Mouse (Mus musculus): ENCODE results near the gene Gna13. TPM values are rescaled to one million over a fixed set of nuclear protein-coding genes. Genes with fewer than 3 reads are reported as not detected.
A peak's percentile ranks its signal among the peaks of the same experiment; 100 is the strongest.

Gene Gna13
- polyA plus RNA-seq, 1 experiment from 2014 or later: 17.8 TPM

DNA sequence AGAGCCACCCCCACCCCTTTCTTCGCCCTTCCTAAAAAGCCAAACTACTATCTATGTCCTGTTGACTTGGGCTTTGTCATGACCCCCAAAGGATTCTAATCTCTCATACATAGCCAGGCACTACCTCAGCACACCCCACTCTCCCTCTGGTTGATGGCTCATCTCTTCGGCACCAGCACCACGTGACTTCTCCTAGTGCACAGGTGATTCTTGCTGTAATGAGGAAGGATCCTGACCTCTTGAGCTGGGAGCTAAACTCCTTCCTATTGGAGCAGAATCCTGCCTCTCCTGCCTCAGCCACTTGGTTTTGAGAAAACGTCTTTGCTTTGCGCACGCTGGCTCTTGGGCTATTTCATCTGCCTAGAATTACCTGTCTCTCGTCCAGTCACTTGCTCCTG lies 12.3 kb upstream of the Gna13 start:
- no peak overlapping the region for H3K4me2 ChIP-seq
- H3K9me3 ChIP-seq: no peaks in the 10 kb centered on the region
- ATAC-seq (ENCODE audit: extremely low read depth, insufficient number of reproducible peaks, low FRiP score, low TSS enrichment): no peak
- no peaks in the 10 kb centered on the region for H3K27me3 ChIP-seq (replicated peaks)
- no peak overlapping the region for H3K9ac ChIP-seq
- WGBS: 78% methylated on average over 7 of the region's 7 CpGs
- H3K4me1 ChIP-seq: peaks cover 48% of the 10 kb centered on the region
- H3K27ac ChIP-seq (replicated peaks): no peak overlapping the region
- H3K36me3 ChIP-seq: no peaks in the 10 kb centered on the region
- H3K4me3 ChIP-seq: no peak overlapping the region

DNA sequence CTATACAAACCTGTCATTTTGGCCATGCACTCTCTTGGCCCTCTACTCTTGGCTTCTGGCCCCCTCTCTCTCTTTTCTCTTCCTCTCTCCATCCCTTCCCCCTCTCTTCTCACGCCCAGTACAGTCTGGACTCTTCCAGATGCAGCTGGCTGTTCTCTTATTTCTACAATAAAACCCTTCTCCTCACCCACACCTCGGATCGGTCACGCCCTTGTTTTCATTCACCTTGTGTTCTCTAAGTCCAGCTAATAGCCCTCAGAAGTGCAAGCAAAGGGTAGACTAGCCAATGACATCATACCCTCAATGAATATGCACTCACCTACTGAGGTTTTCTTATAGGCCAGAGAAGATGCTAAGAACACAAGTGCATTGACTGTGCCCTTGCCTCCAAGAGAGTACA lies 11.1 kb upstream of the Gna13 start:
- no peaks in the 10 kb centered on the region for H3K27me3 ChIP-seq (replicated peaks)
- no peak overlapping the region for H3K27ac ChIP-seq (replicated peaks)
- no peak overlapping the region for H3K4me2 ChIP-seq
- H3K36me3 ChIP-seq: no peaks in the 10 kb centered on the region
- H3K4me3 ChIP-seq: no peak overlapping the region
- no peaks in the 10 kb centered on the region for H3K9me3 ChIP-seq
- 77% methylated on average over 4 of the region's 4 CpGs for WGBS
- H3K9ac ChIP-seq: no peak overlapping the region
- no peak for ATAC-seq (ENCODE audit: extremely low read depth, insufficient number of reproducible peaks, low FRiP score, low TSS enrichment)
- H3K4me1 ChIP-seq: peaks cover 42% of the 10 kb centered on the region

DNA sequence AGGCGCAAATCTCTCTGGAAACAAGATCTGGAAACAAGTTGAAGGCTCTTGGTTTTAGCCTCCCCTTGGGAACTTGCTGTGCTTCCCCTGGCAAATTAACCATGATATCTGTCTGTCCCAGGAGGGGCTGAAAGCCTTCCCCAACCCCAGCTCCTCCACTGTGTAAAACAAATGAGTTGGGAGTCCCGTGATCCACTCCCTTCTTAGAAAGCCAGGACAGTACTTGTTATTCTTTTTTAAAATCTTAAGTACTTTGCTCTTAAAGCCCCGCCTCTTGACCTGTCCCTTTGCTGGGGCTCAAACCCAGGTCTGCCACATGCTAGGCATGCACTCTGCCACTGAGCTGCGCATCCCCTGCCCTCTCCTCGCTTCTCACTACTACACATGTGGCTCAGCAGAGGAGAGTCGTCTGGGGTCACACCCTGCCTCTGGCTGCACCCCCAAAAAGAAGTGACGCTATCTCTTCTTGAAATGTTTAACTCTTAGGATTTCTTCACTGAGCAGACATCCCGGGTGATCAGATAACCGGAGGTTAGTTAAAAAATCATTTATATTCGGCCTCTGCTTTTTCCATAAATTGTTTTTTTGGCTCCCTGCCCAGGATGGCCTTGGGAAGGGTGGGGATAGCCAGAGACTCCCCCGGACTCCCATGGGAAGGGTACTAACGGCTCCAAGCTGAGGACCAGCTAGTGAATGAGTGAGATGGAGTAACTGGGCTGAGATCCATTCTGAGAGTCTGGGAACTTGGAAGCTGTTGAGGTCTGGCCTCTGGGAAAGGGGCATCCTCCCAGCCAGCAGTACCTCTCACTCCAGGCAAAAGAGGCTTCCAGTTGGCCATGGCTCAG lies 9.0 kb upstream of the Gna13 start:
- H3K27ac ChIP-seq (replicated peaks): no peak overlapping the region
- no peaks in the 10 kb centered on the region for H3K9me3 ChIP-seq
- H3K4me3 ChIP-seq: no peak overlapping the region
- no peaks in the 10 kb centered on the region for H3K36me3 ChIP-seq
- WGBS: 52% methylated on average over 12 of the region's 12 CpGs
- no peaks in the 10 kb centered on the region for H3K27me3 ChIP-seq (replicated peaks)
- ATAC-seq (ENCODE audit: extremely low read depth, insufficient number of reproducible peaks, low FRiP score, low TSS enrichment): no peak
- no peak overlapping the region for H3K9ac ChIP-seq
- peaks cover 30% of the 10 kb centered on the region for H3K4me1 ChIP-seq
- no peak overlapping the region for H3K4me2 ChIP-seq

DNA sequence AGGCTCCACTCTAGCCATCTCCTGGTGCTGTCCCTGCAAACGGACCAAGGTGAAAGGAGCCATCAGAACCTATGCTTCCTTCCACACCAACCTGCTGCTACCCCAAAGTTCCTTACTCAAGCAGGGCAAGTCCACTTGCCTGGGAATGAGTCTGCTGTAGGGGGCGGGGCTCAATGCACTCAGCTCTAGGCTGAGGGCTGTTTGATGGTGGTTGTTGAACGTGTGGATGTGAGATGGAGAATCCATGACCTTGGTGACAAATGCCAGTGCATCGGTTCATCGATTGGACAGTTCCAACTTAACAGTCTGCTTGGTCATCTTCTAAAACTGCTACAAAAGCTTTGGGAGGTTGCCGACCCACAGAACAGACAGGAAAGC lies 8.4 kb upstream of the Gna13 start:
- no peak overlapping the region for H3K27ac ChIP-seq (replicated peaks)
- H3K4me3 ChIP-seq: no peak overlapping the region
- peaks cover 34% of the 10 kb centered on the region for H3K4me1 ChIP-seq
- H3K27me3 ChIP-seq (replicated peaks): no peaks in the 10 kb centered on the region
- H3K4me2 ChIP-seq: no peak overlapping the region
- no peaks in the 10 kb centered on the region for H3K36me3 ChIP-seq
- H3K9me3 ChIP-seq: no peaks in the 10 kb centered on the region
- no peak overlapping the region for H3K9ac ChIP-seq
- WGBS: 82% methylated on average over 6 of the region's 6 CpGs
- no peak for ATAC-seq (ENCODE audit: extremely low read depth, insufficient number of reproducible peaks, low FRiP score, low TSS enrichment)

DNA sequence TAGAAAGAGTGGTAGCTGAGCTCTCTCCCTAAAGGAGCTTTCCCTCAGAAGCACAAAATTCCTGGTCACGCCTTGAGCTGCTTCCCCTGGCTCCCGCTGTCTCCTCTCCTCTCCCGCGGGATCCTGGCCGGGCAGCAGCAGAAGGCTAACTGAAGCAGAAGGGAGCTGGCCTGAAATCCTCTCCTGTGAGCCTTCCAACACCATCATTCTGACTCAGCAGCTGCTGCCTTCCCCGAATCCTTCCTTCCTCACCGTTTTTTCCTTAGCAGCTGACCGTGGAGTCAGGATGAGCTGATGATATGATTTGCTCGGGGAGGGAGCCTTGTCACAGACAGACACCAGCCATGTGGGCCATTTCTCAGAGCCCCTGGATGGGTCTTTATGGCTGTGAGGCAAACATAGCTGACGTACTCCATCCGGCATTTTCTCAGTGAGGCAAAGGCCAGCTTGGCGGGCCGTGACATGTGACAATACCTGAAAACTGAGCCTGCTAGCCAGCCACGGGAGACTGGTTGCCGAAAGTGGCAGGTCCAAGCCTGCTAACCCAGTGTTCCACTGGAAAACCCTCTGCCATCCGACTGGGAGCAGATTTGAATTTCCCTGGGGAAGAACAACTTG lies 6.8 kb upstream of the Gna13 start:
- Histone ChIP-seq H3K36me3 (no peaks in the 10 kb centered on the region), H3K27ac (replicated peaks) (peak overlapping the region; percentile 41), H3K9me3 (no peaks in the 10 kb centered on the region), H3K4me1 (peaks cover 31% of the 10 kb centered on the region), H3K9ac (no peak overlapping the region), H3K27me3 (replicated peaks) (no peaks in the 10 kb centered on the region), H3K4me3 (no peak overlapping the region), H3K4me2 (no peak overlapping the region)
- no peak for ATAC-seq (ENCODE audit: extremely low read depth, insufficient number of reproducible peaks, low FRiP score, low TSS enrichment)
- WGBS: 51% methylated on average over 16 of the region's 16 CpGs

DNA sequence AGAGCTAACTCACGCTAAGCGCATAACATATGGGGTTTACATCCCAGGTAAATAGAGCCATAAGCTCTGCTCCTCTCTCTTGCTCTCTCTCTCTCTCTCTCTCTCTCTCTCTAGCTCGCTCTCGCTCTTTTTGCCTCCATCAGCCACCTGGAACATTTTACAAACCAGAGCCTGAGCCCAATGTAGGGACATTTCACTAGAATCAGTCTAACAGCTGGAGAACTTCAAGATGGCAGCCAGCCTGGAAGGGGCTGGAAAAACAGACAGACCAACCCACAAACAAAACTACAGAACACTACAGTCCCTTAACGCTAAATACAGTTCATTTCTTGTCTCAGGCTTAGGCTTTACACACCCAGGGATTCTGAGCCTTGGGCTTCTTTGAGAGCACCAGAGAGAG lies 5.5 kb upstream of the Gna13 start:
- Histone ChIP-seq H3K4me3 (no peak overlapping the region), H3K4me1 (peaks cover 41% of the 10 kb centered on the region), H3K4me2 (no peak overlapping the region), H3K27ac (replicated peaks) (no peak overlapping the region), H3K27me3 (replicated peaks) (no peaks in the 10 kb centered on the region), H3K36me3 (no peaks in the 10 kb centered on the region), H3K9me3 (no peaks in the 10 kb centered on the region), H3K9ac (no peak overlapping the region)
- ATAC-seq (ENCODE audit: extremely low read depth, insufficient number of reproducible peaks, low FRiP score, low TSS enrichment): no peak
- 84% methylated on average over 5 of the region's 5 CpGs for WGBS

DNA sequence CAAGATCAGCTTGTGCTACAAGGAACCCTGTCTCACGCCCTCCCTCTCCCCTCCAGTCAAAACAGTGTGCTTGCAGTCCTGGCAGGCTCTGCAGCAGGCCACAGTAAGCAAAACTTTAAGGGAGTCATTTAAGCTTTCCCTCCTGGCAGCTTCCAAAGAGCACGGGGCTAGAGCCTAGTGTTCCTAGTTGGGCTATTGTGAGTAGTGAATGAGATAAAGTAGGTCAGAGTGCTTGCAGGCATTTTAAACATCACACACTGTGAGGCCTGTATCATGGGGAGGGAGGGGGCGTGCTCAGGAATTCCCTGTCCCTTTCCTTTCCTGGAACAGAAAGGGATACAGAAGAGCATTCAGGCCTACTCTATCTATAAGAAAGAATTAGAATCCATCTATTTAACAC lies 4.1 kb upstream of the Gna13 start:
- H3K4me1 ChIP-seq: peaks cover 40% of the 10 kb centered on the region
- H3K4me2 ChIP-seq: no peak overlapping the region
- H3K27me3 ChIP-seq (replicated peaks): no peaks in the 10 kb centered on the region
- no peak for ATAC-seq (ENCODE audit: extremely low read depth, insufficient number of reproducible peaks, low FRiP score, low TSS enrichment)
- 25% methylated on average over 3 of the region's 3 CpGs for whole genome bisulfite sequencing
- H3K36me3 ChIP-seq: no peaks in the 10 kb centered on the region
- no peaks in the 10 kb centered on the region for H3K9me3 ChIP-seq
- 0 out of 2 replicates have a peak overlapping the region, but pooled peaks have one; percentile 16 for H3K9ac ChIP-seq
- no peak overlapping the region for H3K4me3 ChIP-seq
- H3K27ac ChIP-seq (replicated peaks): peak overlapping the region; percentile 85

DNA sequence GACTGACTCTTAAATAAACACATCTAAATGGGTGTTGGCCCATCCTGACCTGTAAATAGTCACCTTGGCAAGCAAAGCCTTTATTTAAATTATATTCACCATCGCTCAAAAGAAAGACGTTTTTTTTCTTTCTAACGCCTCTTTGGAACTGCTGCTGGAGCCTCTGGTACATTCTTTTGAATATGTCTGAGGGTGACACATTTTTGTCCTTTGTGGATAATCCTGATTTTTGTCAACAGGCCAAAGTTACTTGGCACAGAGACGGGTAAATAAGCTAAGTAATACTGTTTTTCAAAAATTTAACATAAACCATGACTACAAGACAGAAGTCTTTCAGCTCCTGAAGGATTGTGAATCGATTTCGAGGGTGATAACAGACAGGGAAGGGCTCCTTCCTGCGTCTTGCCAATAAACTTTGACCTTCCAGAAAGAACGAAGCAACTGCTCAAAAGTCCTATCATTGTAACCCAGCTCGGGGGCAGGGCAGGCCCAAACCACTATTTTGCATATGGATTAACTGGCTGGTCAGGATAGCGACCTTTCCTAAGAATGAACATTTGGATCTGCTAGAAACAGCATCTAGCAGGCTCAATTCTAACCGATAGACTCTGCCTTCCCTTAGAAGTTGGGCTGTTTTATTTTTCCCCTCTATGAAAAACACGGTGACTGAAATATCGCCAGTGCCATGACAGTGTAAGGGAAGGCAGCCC lies 3.4 kb upstream of the Gna13 start:
- Histone ChIP-seq H3K36me3 (no peaks in the 10 kb centered on the region), H3K9me3 (no peaks in the 10 kb centered on the region), H3K27me3 (replicated peaks) (no peaks in the 10 kb centered on the region), H3K27ac (replicated peaks) (peak overlapping the region; percentile 85; the same call in 1 of the 2 replicates), H3K4me3 (no peak overlapping the region), H3K4me1 (peaks cover 38% of the 10 kb centered on the region), H3K9ac (0 out of 2 replicates have a peak overlapping the region, but pooled peaks have one; percentile 16), H3K4me2 (no peak overlapping the region)
- ATAC-seq (ENCODE audit: extremely low read depth, insufficient number of reproducible peaks, low FRiP score, low TSS enrichment): no peak
- WGBS: 59% methylated on average over 13 of the region's 13 CpGs

DNA sequence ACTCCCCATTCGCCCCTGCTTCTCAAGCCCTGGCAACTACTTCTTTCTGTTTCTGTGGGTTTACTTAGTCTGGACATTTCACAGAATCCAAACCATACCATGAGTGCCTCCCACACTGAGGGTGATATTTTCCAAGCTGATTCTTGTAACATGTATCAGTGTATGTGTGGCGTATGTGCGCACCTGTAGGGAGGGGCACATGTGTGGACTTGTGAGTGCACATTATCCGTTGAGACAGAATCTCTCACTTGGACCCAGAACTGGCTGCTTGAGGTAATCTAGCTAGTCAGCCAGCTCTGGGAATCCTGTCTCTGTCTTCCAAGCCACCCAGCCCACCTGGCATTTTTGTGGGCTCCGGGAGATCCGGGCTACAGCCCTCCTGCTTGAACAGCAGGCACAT lies 2.5 kb upstream of the Gna13 start:
- WGBS: 83% methylated on average over 6 of the region's 6 CpGs
- H3K4me3 ChIP-seq: no peak overlapping the region
- no peaks in the 10 kb centered on the region for H3K27me3 ChIP-seq (replicated peaks)
- peaks cover 45% of the 10 kb centered on the region for H3K4me1 ChIP-seq
- no peaks in the 10 kb centered on the region for H3K9me3 ChIP-seq
- H3K36me3 ChIP-seq: no peaks in the 10 kb centered on the region; the same call in 1 of the 2 replicates
- no peak for ATAC-seq (ENCODE audit: extremely low read depth, insufficient number of reproducible peaks, low FRiP score, low TSS enrichment)
- H3K9ac ChIP-seq: no peak overlapping the region
- no peak overlapping the region for H3K4me2 ChIP-seq
- no peak overlapping the region for H3K27ac ChIP-seq (replicated peaks)

DNA sequence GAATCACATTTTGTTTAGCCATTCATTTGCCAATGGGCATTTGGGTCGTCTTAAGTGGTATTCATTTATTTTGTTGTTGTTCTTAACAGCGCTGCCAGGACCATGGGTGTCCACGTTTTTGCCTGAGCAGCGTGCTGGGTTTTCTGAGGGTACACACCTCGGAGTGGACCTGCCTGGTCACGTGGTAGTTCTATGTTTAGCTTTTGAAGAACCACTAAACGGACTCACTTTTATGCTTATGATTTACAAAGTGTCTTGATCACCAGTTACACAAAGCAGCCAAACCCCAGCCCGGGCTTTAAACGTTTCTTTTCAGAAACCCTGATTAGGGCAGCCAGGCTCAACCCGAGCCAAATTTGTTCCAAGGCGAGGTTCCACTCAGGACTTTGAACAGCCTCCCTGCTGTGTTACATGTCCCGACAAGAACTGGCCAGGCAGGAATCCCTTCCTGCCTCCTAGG lies 2.0 kb upstream of the Gna13 start:
- H3K9ac ChIP-seq: no peak overlapping the region
- H3K27ac ChIP-seq (replicated peaks): no peak overlapping the region
- H3K36me3 ChIP-seq: peaks cover 4% of the 10 kb centered on the region
- H3K4me1 ChIP-seq: peaks cover 50% of the 10 kb centered on the region
- no peak overlapping the region for H3K4me2 ChIP-seq
- H3K4me3 ChIP-seq: no peak overlapping the region
- H3K27me3 ChIP-seq (replicated peaks): no peaks in the 10 kb centered on the region
- no peak for ATAC-seq (ENCODE audit: extremely low read depth, insufficient number of reproducible peaks, low FRiP score, low TSS enrichment)
- H3K9me3 ChIP-seq: no peaks in the 10 kb centered on the region
- WGBS: 65% methylated on average over 12 of the region's 12 CpGs

DNA sequence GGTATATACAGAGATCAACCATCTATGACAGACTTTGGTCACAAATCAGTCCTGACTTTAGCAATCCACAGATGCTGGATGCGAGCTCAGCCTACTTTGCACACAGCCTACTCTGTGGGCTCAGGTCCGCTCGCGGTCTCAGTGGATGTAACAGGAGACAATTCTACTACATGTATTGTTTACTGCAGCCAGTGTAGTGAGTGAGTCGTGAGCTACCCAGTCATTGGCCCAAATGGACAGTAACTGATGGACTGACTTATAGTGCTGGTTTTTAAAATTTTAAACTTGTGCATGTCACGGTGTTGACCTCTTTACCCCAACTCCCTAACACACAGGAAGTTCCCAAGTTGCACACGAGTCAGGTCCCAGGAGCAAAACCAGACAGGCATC lies 1.4 kb upstream of the Gna13 start:
- Histone ChIP-seq H3K4me3 (peak overlapping the region; percentile 99), H3K27ac (replicated peaks) (peak overlapping the region; percentile 99; the same call in 1 of the 2 replicates), H3K36me3 (peaks cover 10% of the 10 kb centered on the region), H3K9me3 (no peaks in the 10 kb centered on the region), H3K27me3 (replicated peaks) (no peaks in the 10 kb centered on the region), H3K9ac (peak overlapping the region; percentile 98), H3K4me1 (peaks cover 56% of the 10 kb centered on the region), H3K4me2 (peak overlapping the region; percentile 83)
- 65% methylated on average over 7 of the region's 7 CpGs for WGBS
- no peak for ATAC-seq (ENCODE audit: extremely low read depth, insufficient number of reproducible peaks, low FRiP score, low TSS enrichment)
